Mouse (Mus musculus): ENCODE results near the gene Akap17b. TPM values are rescaled to one million over a fixed set of nuclear protein-coding genes. Genes with fewer than 3 reads are reported as not detected.
"Not testable (repeated sequence)": the region's sequence is repeated elsewhere in the genome, so short reads cannot be mapped to it uniquely, and the experiment has no call there.

The Akap17b gene
- polyA plus RNA-seq, 1 experiment from 2014 or later = 0.62 TPM

- H3K27ac ChIP-seq = no peak overlapping the region; the same call in 1 of the 2 replicates
- H3K9ac ChIP-seq = peak overlapping the region; percentile 79; the same call in 1 of the 2 replicates
- no peaks in the 10 kb centered on the region for H3K9me3 ChIP-seq (replicated peaks)
- DNase-seq (no peak), ATAC-seq (ENCODE audit: low read depth) (no peak)
- H3K36me3 ChIP-seq = no peaks in the 10 kb centered on the region; the same call in 1 of the 2 replicates
- H3K27me3 ChIP-seq = no peaks in the 10 kb centered on the region
- peak overlapping the region; percentile 78 for H3K4me2 ChIP-seq
- peak overlapping the region; percentile 70 for H3K4me3 ChIP-seq (replicated peaks)
- H3K4me1 ChIP-seq (replicated peaks) = peaks cover 19% of the 10 kb centered on the region
- 36% methylated on average over 3 of the region's 3 CpGs for WGBS (ENCODE audit: insufficient replicate concordance)
Observed at GRCm38 (mm10) chrX:36599656-36600055, 45.5 kb downstream of the Akap17b start.

- no peak for DNase-seq
- ATAC-seq (ENCODE audit: low read depth) = 0 out of 2 replicates have a peak, but pooled peaks have one; percentile 6
- Histone ChIP-seq H3K4me2 (peak overlapping the region; percentile 78), H3K4me1 (replicated peaks) (peaks cover 19% of the 10 kb centered on the region), H3K27ac (0 out of 2 replicates have a peak overlapping the region, but pooled peaks have one; percentile 72), H3K27me3 (no peaks in the 10 kb centered on the region), H3K4me3 (replicated peaks) (peak overlapping the region; percentile 70), H3K9ac (peak overlapping the region; percentile 79), H3K9me3 (replicated peaks) (no peaks in the 10 kb centered on the region), H3K36me3 (no peaks in the 10 kb centered on the region; the same call in 1 of the 2 replicates)
- WGBS (ENCODE audit: insufficient replicate concordance) = 22% methylated on average over 14 of the region's 14 CpGs
Observed at GRCm38 (mm10) chrX:36598861-36599344, 46.3 kb downstream of the Akap17b start.

- 21% methylated on average over 40 of the region's 41 CpGs for WGBS (ENCODE audit: insufficient replicate concordance)
Observed at GRCm38 (mm10) chrX:36598390-36598810, 46.8 kb downstream of the Akap17b start.

DNA sequence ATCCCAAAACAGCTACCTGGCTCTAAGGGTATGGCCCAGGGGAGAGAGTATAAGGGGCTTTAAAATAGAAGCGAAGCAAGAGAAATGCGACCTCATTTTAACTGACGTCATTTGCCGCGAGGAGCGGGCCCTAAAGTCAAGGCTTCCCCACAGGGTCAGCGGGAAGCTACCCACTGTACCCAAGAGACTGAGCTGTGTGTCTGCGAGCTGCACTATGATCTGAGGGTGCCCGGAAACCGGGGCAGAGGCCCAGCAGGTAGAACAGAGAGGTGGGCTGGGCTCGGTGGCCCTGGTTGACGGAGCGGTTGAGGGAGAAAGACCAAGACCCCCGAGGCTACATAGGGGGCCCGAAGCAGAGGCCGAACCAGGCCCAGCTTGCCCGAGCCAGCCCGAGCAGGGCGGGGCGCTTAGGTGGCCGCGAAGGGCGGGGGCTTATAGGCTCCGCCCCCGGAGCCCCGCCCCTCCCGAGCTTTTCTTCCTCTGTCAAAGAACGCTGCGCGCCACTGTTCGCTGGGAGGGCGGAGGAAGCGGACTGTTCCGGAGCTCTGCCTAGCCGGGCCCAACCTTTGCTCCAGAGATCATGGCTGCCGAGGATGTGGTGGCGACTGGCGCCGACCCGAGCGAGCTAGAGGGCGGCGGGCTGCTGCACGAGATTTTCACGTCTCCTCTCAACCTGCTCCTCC is 47.3 kb downstream of the Akap17b start, which contains the start of gene Pgrmc1:
TSS of gene Pgrmc1 (plus strand) at position 500 of the 683 bp plus-strand sequence.
- ATAC-seq (ENCODE audit: low read depth) = peak; percentile 92
- peak within 1 kb of the TSS; percentile 72 for H3K27ac ChIP-seq
- peak within 1 kb of the TSS; percentile 78 for H3K4me2 ChIP-seq
- H3K36me3 ChIP-seq = no peaks in the 10 kb centered on the region; the same call in 1 of the 2 replicates
- peak within 1 kb of the TSS; percentile 70 for H3K4me3 ChIP-seq (replicated peaks)
- H3K4me1 ChIP-seq (replicated peaks) = peaks cover 19% of the 10 kb centered on the region
- peak within 1 kb of the TSS; percentile 79 for H3K9ac ChIP-seq
- H3K27me3 ChIP-seq = no peaks in the 10 kb centered on the region
- 18% methylated on average over 33 of the region's 45 CpGs for WGBS (ENCODE audit: insufficient replicate concordance)
- peak; percentile 71 for DNase-seq
- H3K9me3 ChIP-seq (replicated peaks) = no peaks in the 10 kb centered on the region

More at GRCm38 (mm10) chrX:36598390-36598810, 46.8 kb downstream of the Akap17b start:
- Histone ChIP-seq H3K27ac (peak overlapping the region; percentile 72), H3K9me3 (replicated peaks) (no peaks in the 10 kb centered on the region), H3K36me3 (no peaks in the 10 kb centered on the region; the same call in 1 of the 2 replicates), H3K4me1 (replicated peaks) (peaks cover 19% of the 10 kb centered on the region), H3K9ac (peak overlapping the region; percentile 79), H3K4me2 (peak overlapping the region; percentile 78), H3K4me3 (replicated peaks) (peak overlapping the region; percentile 70), H3K27me3 (no peaks in the 10 kb centered on the region)
- ATAC-seq (ENCODE audit: low read depth) = peak; percentile 69
- no peak for DNase-seq

DNA sequence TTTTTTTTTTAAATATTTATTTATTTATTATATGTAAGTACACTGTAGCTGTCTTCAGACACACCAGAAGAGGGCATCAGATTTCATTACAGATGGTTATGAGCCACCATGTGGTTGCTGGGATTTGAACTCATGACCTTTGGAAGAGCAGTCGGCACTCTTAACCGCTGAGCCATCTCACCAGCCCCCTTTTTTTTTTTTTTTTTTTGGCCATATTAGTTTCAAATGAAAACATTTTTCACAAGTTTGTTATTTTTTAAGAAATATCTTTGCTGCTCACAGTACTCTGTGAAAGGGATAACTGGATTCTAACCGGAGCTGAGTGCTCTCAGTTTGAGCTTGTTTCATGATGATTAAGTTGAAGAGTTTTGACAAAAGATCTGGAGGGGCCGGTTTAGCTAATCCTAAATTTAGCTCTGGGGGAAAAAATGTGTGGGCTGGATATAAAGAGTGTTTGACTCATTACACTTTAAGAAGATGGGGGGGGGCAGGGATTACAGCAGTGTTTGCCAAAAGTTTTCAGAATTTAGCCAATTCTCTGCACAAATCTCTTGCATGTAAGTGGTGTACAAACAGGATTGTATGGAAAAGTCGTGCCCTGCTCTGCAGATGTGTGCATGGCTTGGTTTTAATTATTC is 48.6 kb downstream of the Akap17b start:
- not testable (repeated sequence) for DNase-seq; H3K36me3 ChIP-seq; ATAC-seq (ENCODE audit: low read depth); H3K27me3 ChIP-seq; H3K9ac ChIP-seq; H3K4me2 ChIP-seq; H3K9me3 ChIP-seq (replicated peaks); H3K4me3 ChIP-seq (replicated peaks); H3K27ac ChIP-seq
- 68% methylated on average over 4 of the region's 5 CpGs for WGBS (ENCODE audit: insufficient replicate concordance)
- H3K4me1 ChIP-seq (replicated peaks) = peaks cover 19% of the 10 kb centered on the region

GRCm38 (mm10) chrX:36595247-36595646 is 49.9 kb downstream of the Akap17b start:
- no peaks in the 10 kb centered on the region for H3K36me3 ChIP-seq
- H3K4me2 ChIP-seq = no peak overlapping the region
- H3K27ac ChIP-seq = no peak overlapping the region
- WGBS (ENCODE audit: insufficient replicate concordance) = 44% methylated on average over 3 of the region's 3 CpGs
- ATAC-seq (ENCODE audit: low read depth) = no peak
- DNase-seq = no peak
- peaks cover 17% of the 10 kb centered on the region for H3K4me1 ChIP-seq (replicated peaks)
- H3K9me3 ChIP-seq (replicated peaks) = no peaks in the 10 kb centered on the region
- no peaks in the 10 kb centered on the region for H3K27me3 ChIP-seq
- no peak overlapping the region for H3K4me3 ChIP-seq (replicated peaks)
- no peak overlapping the region for H3K9ac ChIP-seq

GRCm38 (mm10) chrX:36591539-36591938 is 53.7 kb downstream of the Akap17b start:
- ATAC-seq (ENCODE audit: low read depth) (no peak), DNase-seq (no peak)
- Histone ChIP-seq H3K9me3 (replicated peaks) (no peaks in the 10 kb centered on the region), H3K27me3 (no peaks in the 10 kb centered on the region), H3K4me1 (replicated peaks) (no peaks in the 10 kb centered on the region), H3K4me3 (replicated peaks) (no peak overlapping the region), H3K4me2 (no peak overlapping the region), H3K27ac (no peak overlapping the region), H3K9ac (no peak overlapping the region), H3K36me3 (no peaks in the 10 kb centered on the region)
- 53% methylated on average over 4 of the region's 4 CpGs for WGBS (ENCODE audit: insufficient replicate concordance)

- WGBS (ENCODE audit: insufficient replicate concordance) = 25% methylated on average over 1 of the region's 1 CpGs
- no peaks in the 10 kb centered on the region for H3K36me3 ChIP-seq
- DNase-seq (no peak), ATAC-seq (ENCODE audit: low read depth) (no peak)
- no peak overlapping the region for H3K9ac ChIP-seq
- no peaks in the 10 kb centered on the region for H3K27me3 ChIP-seq
- no peak overlapping the region for H3K27ac ChIP-seq
- no peak overlapping the region for H3K4me3 ChIP-seq (replicated peaks)
- no peaks in the 10 kb centered on the region for H3K4me1 ChIP-seq (replicated peaks)
- H3K4me2 ChIP-seq = no peak overlapping the region
- H3K9me3 ChIP-seq (replicated peaks) = no peaks in the 10 kb centered on the region
Observed at GRCm38 (mm10) chrX:36591120-36591519, 54.1 kb downstream of the Akap17b start.

- no peaks in the 10 kb centered on the region for H3K9me3 ChIP-seq (replicated peaks)
- H3K27ac ChIP-seq = no peak overlapping the region
- no peaks in the 10 kb centered on the region for H3K27me3 ChIP-seq
- WGBS (ENCODE audit: insufficient replicate concordance) = 61% methylated on average over 7 of the region's 7 CpGs
- no peak overlapping the region for H3K9ac ChIP-seq
- H3K4me2 ChIP-seq = no peak overlapping the region
- H3K4me3 ChIP-seq (replicated peaks) = no peak overlapping the region
- ATAC-seq (ENCODE audit: low read depth) (no peak), DNase-seq (no peak)
- H3K4me1 ChIP-seq (replicated peaks) = no peaks in the 10 kb centered on the region
- H3K36me3 ChIP-seq = no peaks in the 10 kb centered on the region
Observed at GRCm38 (mm10) chrX:36590266-36590665, 54.9 kb downstream of the Akap17b start.

GRCm38 (mm10) chrX:36587304-36588209 is 57.6 kb downstream of the Akap17b start:
- Histone ChIP-seq H3K4me2 (no peak overlapping the region), H3K27me3 (no peaks in the 10 kb centered on the region), H3K36me3 (no peaks in the 10 kb centered on the region), H3K27ac (no peak overlapping the region), H3K9me3 (replicated peaks) (no peaks in the 10 kb centered on the region), H3K4me3 (replicated peaks) (no peak overlapping the region), H3K9ac (no peak overlapping the region), H3K4me1 (replicated peaks) (no peaks in the 10 kb centered on the region)
- ATAC-seq (ENCODE audit: low read depth) (no peak), DNase-seq (no peak)
- whole genome bisulfite sequencing (ENCODE audit: insufficient replicate concordance) = 55% methylated on average over 8 of the region's 8 CpGs
